ENCODE assay signal across 7 mouse cellular contexts in the genomic region with DNA sequence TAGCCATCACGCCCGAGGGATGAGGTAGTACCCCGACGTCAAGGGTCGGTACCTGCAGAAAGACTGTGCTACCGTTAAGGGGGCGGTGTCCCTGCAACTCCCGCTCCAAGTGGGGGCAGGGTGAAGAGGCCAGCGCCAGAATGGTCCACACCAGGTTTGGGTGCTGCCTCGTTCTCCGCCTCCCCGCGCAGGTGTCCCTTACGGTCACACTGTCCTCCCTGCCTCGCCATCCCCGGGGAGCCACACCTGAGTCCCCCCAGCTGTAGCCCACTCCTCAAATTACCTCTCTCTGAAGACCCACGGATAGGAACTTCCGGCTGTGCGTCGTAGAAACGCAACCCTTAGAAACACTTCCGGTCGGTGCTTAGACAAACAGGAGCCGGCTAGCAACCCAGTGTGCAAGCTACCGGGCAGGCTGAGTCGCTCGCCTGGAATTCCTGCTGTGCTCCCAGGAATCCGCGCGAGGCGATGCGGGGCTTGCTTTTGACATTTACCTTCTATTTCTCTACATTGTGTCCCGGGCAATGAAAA. TPM values are rescaled to one million over a fixed set of nuclear protein-coding genes. Genes with fewer than 3 reads are reported as not detected.
DNase-seq lines count a peak whose midpoint lies in the region; ATAC-seq lines count a peak whose summit lies in the region.

A gene (minus strand): TSS at position 343 of the 531 bp plus-strand sequence.

- intact Hi-C loops in gastrocnemius, postnatal 14 days (cut with DNase I; ENCODE audit: low total_unique reads): no loop called here
- intact Hi-C loops in left cerebral cortex, postnatal 14 days (cut with DNase I): no loop called here

- ATAC-seq in inflammation-experienced regulatory T-cells, adult 6 months: peak; percentile 94

- peak; percentile 84 to 95 for DNase-seq in adrenal gland, adult (ENCODE audit: inconsistent age in 2 of 2, low spot score in 1 of 2)
- peak; percentile 91 for DNase-seq in embryo, embryonic 10 days (ENCODE audit: low spot score)
- DNase-seq in gastrocnemius, postnatal 14 days: peak; percentile 79
- DNase-seq in left cerebral cortex, postnatal 14 days (ENCODE audit: low spot score in 2 of 2): peak; percentile 86 to 88
- DNase-seq in mesoderm, embryonic 11.5 days (ENCODE audit: low read depth, low spot score): peak; percentile 93
- peak; percentile 71 to 74 for DNase-seq in right cerebral cortex, postnatal 36 days (ENCODE audit: low spot score in 2 of 2)

RNA-seq across cellular contexts. Expression of the gene that starts here (rescaled TPM):
- 10 to 100 TPM; 17.9 to 18.1 TPM for total RNA-seq in gastrocnemius, postnatal 14 days (2021)
- 10 to 100 TPM; 19.5 to 27.7 (median 21.6) TPM for polyA plus RNA-seq in inflammation-experienced regulatory T-cells, adult 6 months (2017; shearing (Covaris generic))
- total RNA-seq in left cerebral cortex, postnatal 14 days (2021): 10 to 100 TPM; 35.9 to 36.0 TPM

Comparison
In these comparisons a context has a peak if more than half of its experiments do, and no peak if none do; other contexts are left out.
1. Peak in every context shown above with its lines: DNase-seq and ATAC-seq.